Mouse (Mus musculus) embryonic stem cell, embryonic (primary cell): ENCODE measurements at regions not wholly inside any gene's neighbourhood (a gene's known extent, or its start where the extent isn't known, plus 50 kb on each side); places are given as distances from the start of the nearest gene placed in this dataset.

Source experiments
- CTCF ChIA-PET, 4 experiments: fragments of 300-600 bp in 2 of 4; fragments of 350-600 bp in 2 of 4; sonication (Branson Sonifier 250); formaldehyde crosslinking; loops; one replicate each; lab custom pipeline; 2022; ENCODE audit warnings: inconsistent platforms in 2 of 4; lab: Charles Lee
- POLR2A ChIA-PET, 4 experiments: fragments of 300-600 bp in 2 of 4; fragments of 350-600 bp in 2 of 4; sonication (Branson Sonifier 250); formaldehyde crosslinking; loops; one replicate each; lab custom pipeline; 2022; ENCODE audit warnings: antibody characterized with exemption in 4 of 4, inconsistent platforms in 1 of 4; lab: Charles Lee

DNA sequence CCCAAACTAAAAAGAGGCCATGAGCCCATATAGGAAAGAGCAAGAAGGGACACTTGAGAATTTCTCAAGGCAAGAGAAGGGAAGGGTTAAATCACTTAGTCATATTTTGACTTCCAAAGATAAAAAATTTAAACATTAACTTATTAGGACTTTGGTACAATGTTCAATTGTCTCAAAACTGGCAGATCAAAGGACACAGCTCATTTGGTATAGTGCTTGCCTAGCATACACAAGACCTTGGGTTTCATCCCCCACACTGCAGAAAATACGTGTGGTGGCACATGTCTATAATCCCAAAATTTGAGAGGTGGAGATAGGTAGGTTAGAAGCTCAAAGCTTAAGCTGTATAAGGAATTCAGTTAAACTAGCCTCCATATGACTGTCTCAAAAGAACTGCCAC lies 658.4 kb upstream of the Pfkp start:
- ChIA-PET POLR2A (no interaction called here), CTCF (no interaction called here)

DNA sequence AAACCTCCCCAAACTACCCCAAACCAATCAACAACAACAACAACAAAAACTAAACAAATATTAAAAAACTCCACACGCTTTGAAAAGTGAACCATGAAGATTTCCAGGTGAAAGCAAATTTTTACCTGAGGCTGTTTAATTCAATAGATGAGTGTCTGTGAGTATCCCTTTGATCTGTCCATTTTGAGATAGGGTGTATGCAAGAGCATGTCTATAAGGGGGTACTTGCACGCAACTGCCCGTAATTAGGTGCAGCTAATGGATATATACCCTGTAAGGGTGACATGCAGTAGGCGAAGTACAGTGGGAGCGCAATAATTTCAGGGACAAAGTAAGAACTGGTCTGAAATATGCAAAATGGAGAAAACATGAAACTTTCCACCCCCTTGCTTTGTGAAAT lies 658.8 kb upstream of the Pfkp start:
- POLR2A ChIA-PET: no interaction called here

GRCm38 (mm10) chr13:7313474-7313873 lies 664.9 kb upstream of the Pfkp start:
- POLR2A ChIA-PET: no interaction called here
- CTCF ChIA-PET: no interaction called here

More for the DNA sequence above, 658.8 kb upstream of the Pfkp start:
- CTCF ChIA-PET: no interaction called here

GRCm38 (mm10) chr13:7330151-7330550 lies 681.6 kb upstream of the Pfkp start:
- POLR2A ChIA-PET: no interaction called here

DNA sequence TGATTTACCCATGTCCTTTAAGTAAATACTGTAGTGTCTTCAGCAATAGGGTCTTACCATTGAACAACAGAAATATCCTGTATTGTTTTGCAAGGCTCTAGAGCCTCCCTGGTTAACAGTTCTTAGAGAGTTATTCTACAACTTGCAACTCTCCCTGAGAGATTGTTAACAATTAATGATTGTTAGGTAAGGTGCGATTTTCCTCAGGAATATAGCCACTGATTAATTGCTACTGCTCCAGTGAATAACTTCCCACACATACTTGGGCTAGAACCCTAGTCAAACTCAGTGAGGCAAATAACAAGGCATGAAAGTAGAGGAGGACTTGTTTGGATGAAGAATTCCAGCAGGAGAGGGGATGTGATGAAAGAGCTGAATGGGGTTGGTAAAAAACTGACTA lies 697.2 kb upstream of the Pfkp start:
- CTCF ChIA-PET: no interaction called here
- POLR2A ChIA-PET: interaction anchor here in 1 of 4 experiments (0.7 kb wide), 1 partner anchor 46 kb away, joined by 3 read pairs; no protein-coding TSS in a partner anchor

More at GRCm38 (mm10) chr13:7330151-7330550, 681.6 kb upstream of the Pfkp start:
- CTCF ChIA-PET: interaction anchor here in 1 of 4 experiments (0.6 kb wide), 1 partner anchor 28 kb away, joined by 9 read pairs; no protein-coding TSS in a partner anchor

DNA sequence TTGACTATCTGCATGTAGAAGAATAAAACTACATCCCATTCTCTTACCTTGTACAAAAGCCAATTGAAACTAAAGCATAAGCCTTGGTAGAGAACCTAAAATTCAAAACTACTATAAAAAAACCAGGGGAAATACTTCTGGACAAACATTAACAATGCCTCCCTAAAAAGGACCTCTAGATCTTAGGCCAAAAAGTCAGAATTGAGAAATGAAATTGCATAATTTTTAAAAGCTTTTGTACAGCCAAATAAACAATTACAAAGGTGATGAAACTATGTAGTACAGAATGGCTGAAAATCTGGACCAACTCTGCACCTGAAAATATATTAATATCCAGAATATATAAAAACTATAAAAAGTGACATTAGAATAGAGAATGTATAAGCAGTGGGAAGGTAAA lies 699.9 kb upstream of the Pfkp start:
- ChIA-PET CTCF (no interaction called here), POLR2A (no interaction called here)

GRCm38 (mm10) chr13:7353011-7353410 lies 704.4 kb upstream of the Pfkp start:
- CTCF ChIA-PET: no interaction called here
- POLR2A ChIA-PET: no interaction called here

DNA sequence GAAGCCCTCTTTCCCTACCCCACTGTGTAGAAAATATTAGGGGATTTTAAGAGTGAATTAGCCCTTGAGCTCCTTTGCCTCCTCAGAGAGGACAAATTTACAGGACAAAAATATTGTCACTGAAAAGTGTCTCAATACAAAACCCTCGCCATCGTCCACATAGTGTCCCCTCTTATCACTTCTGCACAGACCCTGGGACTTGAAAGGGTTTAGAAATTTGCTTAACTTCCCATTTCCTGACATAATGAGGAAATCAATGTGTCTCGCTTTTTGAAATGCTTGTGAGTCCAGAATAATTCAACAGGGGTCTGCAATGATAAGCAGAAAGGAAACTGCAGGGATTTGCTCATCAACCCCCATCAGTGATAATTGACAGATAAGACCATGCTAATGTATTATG lies 708.5 kb upstream of the Pfkp start:
- CTCF ChIA-PET: no interaction called here
- POLR2A ChIA-PET: no interaction called here

DNA sequence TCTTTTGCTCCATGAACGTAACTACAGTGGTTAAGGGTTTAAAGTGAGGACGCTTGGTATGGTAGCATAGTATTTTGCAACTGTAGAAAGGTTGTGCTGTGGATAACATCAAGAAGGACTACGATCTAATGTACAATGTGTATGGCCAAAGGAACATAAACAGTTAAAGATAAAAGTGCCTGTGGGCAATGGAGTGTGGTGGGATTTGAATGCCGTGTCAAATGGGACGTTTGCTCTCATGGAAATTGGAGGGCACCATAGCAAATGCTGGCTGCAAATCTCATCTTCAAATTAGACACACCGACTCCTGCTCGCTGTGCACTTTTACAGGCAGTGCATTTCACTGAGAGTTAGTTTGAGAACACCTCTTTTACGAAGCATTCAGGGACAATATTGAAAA lies 725.0 kb upstream of the Pfkp start:
- ChIA-PET POLR2A (no interaction called here), CTCF (no interaction called here)

DNA sequence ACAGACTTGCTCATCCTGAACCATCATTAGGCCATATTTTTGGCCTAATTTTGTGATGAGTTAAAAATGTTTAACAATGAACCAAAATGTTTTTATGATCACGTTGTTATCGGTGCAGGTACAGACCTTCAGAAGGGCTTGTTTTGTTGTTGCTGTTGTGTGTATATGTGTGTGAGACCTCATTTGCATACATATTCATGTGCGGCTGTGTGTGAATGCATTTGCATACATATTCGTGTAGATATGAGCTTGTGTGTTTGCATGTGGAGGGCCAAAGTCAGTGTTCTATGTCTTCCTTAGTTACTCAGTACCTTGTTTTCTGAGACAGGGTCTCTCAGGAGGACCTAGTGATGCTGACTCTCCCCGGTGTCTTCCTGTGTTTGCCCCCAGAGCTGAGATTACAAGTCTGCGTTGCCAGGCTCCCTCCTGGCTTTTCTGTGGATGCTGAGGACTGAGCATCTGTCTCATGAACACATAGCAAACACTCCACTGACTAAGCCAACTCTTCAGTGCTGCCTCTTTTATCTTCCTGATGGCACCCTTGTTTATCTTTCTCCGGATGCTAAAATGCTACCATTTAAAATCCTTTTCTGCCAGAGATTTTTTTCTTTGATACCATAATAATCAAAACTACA lies 726.5 kb upstream of the Pfkp start:
- CTCF ChIA-PET: no interaction called here
- POLR2A ChIA-PET: no interaction called here

DNA sequence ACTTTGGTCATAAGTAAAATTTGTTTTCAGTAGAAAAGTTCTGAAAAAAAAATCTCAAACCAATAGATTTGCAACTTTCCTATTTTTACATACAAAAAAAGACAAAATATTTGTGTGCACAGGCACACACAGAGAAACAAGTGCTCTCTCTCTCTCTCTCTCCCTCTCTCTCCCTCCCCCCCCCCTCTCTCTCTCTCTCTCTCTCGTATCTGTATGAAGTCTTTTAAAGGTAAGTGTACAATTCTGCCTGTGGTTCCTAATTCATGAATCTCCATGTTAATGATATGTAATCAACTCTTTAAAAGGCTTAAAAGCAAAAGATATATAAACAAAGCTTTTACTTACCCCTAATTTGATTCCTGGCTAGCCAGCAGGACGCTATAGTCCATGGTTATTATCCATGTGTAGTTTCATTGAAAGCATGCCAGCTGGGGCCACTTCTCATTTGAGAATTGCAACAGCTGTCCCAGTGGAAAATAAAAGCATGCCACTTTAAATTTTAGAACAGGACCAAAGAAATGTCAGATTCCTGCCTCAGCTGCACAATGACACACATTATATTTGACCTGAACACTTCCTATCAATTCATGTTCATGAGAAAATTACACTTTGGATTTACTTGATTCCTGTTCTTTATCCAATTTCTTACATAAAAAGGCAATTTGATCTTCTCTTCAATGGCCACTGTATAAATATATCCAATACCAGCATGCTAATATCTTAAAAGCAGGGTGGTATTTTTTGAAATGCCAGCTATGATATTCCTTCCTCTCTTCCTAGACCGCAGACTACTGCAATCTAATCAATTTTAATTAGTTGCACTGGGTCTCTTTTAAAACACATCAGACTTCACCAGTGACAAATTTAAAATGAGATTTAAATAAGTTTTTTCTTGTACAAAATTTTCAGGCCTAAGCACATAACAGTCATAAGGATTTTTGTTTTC lies 766.0 kb upstream of the Pfkp start:
- POLR2A ChIA-PET: no interaction called here
- CTCF ChIA-PET: no interaction called here

- ChIA-PET CTCF (no interaction called here), POLR2A (no interaction called here)
Measured at GRCm38 (mm10) chr13:7427750-7428149, 774.9 kb upstream of the Adarb2 start.

DNA sequence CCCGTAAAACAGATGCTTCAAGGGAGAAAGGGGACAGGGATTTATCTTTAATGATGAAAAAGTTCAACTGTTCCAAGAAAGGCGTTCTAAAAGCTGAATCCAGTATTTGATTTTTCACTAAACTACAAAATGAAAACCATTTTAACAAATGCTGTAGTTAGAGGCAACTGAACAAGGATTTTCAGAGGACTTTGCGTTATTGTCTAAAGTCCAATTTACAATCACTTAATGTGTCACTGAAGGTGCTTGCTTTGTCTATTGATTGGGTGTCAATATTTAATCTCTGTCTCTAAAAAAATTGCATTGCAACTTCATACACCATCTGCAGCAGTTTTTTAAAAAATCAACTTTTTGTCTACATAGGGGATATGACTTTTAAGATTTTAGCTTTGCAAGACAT lies 773.4 kb upstream of the Adarb2 start:
- ChIA-PET POLR2A (no interaction called here), CTCF (no interaction called here)

GRCm38 (mm10) chr13:7451434-7452002 lies 751.1 kb upstream of the Adarb2 start:
- POLR2A ChIA-PET: no interaction called here
- CTCF ChIA-PET: no interaction called here

GRCm38 (mm10) chr13:7475661-7476060 lies 727.0 kb upstream of the Adarb2 start:
- CTCF ChIA-PET: no interaction called here
- POLR2A ChIA-PET: no interaction called here

DNA sequence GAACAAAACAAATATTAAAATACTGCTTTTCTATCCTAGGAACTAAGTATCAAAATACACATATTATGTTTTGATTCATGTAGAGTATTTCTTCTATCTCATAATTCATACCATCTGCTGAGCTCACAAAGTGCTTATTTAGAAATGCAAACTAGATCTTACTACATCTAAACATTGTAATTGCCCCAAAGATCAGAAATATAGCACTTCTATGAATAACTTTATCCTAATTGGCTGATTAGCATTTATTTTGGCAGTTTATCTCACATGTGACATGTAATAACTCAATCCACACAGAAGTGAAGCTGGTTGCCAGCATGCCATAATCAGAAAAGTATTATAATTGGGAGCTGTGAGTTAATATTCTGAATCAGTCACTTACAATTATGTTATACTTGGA lies 684.6 kb upstream of the Adarb2 start:
- ChIA-PET CTCF (no interaction called here), POLR2A (no interaction called here)

GRCm38 (mm10) chr13:7524436-7524835 lies 678.2 kb upstream of the Adarb2 start:
- POLR2A ChIA-PET: no interaction called here
- CTCF ChIA-PET: no interaction called here

GRCm38 (mm10) chr13:7538856-7539255 lies 663.8 kb upstream of the Adarb2 start:
- ChIA-PET CTCF (no interaction called here), POLR2A (no interaction called here)

- ChIA-PET POLR2A (no interaction called here), CTCF (no interaction called here)
Measured at GRCm38 (mm10) chr13:7584022-7584421, 618.6 kb upstream of the Adarb2 start.
